Mouse (Mus musculus) ES-E14 (cell line): ENCODE measurements around the gene Pla2g6. TPM values are rescaled to one million over a fixed set of nuclear protein-coding genes. Genes with fewer than 3 reads are reported as not detected.
A peak's percentile ranks its signal among the peaks of the same experiment; 100 is the strongest.

Source experiments
- DNase-seq: peaks from one replicate; pipeline ENCODE4 v3.0.0-alpha.2; 2013; ENCODE audit warnings: low read depth, low spot score
- H3K27ac ChIP-seq: 2 replicates; pipeline ENCODE4 v1.5.1; 2012; ENCODE audit warnings: low read depth, mild to moderate bottlenecking, low read length, moderate library complexity, mixed read lengths; ENCODE audit not compliant: poor library complexity, insufficient read depth, severe bottlenecking
- H3K36me3 ChIP-seq: 2 replicates; pipeline ENCODE4 v1.6.1; 2012; ENCODE audit warnings: mild to moderate bottlenecking, low read length, moderate library complexity, mixed read lengths; ENCODE audit not compliant: control insufficient read depth, poor library complexity, insufficient read depth, severe bottlenecking
- H3K4me1 ChIP-seq, 2 experiments: fragments of 150-350 bp in 1 of 2; sonication (generic) in 1 of 2; 2 replicates each; pipeline ENCODE4 v1.6.1; 2012; ENCODE audit warnings: low read length in 2 of 2, mild to moderate bottlenecking in 1 of 2, mixed read lengths in 1 of 2; ENCODE audit not compliant: control insufficient read depth in 2 of 2, insufficient read depth in 2 of 2, poor library complexity in 1 of 2
- H3K4me3 ChIP-seq, 2 experiments: fragments of 150-350 bp in 1 of 2; sonication (generic) in 1 of 2; 2 replicates each; pipeline ENCODE4 v1.5.1; 2012; ENCODE audit warnings: low read length in 2 of 2, low read depth in 1 of 2, mild to moderate bottlenecking in 1 of 2, mixed read lengths in 1 of 2; ENCODE audit not compliant: insufficient read depth in 1 of 2, poor library complexity in 1 of 2, severe bottlenecking in 1 of 2
- H3K9ac ChIP-seq: 2 replicates; pipeline ENCODE4 v1.6.1; 2012; ENCODE audit warnings: low read depth, mild to moderate bottlenecking, low read length, mixed read lengths; ENCODE audit not compliant: poor library complexity, insufficient read depth, severe bottlenecking
- H3K9me3 ChIP-seq: fragments of 150-350 bp; sonication (generic); 2 replicates; pipeline ENCODE4 v1.6.1; 2012; ENCODE audit warnings: low read depth, mild to moderate bottlenecking, low read length; ENCODE audit not compliant: control insufficient read depth, insufficient read depth
- CHD2 ChIP-seq: IDR thresholded peaks from 2 replicates; pipeline ENCODE4 v1.6.1; 2014; ENCODE audit warnings: mild to moderate bottlenecking, low read depth, low read length, inconsistent platforms
- HCFC1 ChIP-seq: IDR thresholded peaks from 2 replicates; pipeline ENCODE4 v1.6.1; 2012; ENCODE audit warnings: low read length, inconsistent platforms, borderline replicate concordance; ENCODE audit not compliant: insufficient read depth
- MAFK ChIP-seq: IDR thresholded peaks from 2 replicates; pipeline ENCODE4 v1.6.1; 2014; ENCODE audit warnings: mild to moderate bottlenecking, low read depth, low read length, inconsistent platforms; ENCODE audit not compliant: insufficient read depth
- ZC3H11A ChIP-seq: IDR thresholded peaks from 2 replicates; pipeline ENCODE4 v1.6.1; 2012; ENCODE audit warnings: low read depth, mild to moderate bottlenecking, inconsistent platforms, low read length, borderline replicate concordance
- ZNF384 ChIP-seq: IDR thresholded peaks from 2 replicates; pipeline ENCODE4 v1.6.1; 2012; ENCODE audit warnings: low read depth, low read length, inconsistent platforms
- in situ Hi-C, 2 experiments: fragments of 600-800 bp; cut with MboI; formaldehyde crosslinking; loops; one replicate each; pipeline ENCODE4 v1.15.1; 2025; ENCODE audit warnings: low sequenced_read_pairs in 2 of 2, inconsistent platforms in 1 of 2; ENCODE audit not compliant: unreplicated experiment in 2 of 2
- total RNA-seq: library from RNA; depleted of rRNA; stranded (reverse); fragments of 300-350 nt; gene quantifications from 2 replicates; pipeline ENCODE4 v1.2.3, GENCODE M21; 2012

The Pla2g6 gene
- total RNA-seq, 1 experiment = 59.2 TPM

GRCm38 (mm10) chr15:79280209-79280608, 48.0 kb downstream of the Pla2g6 start:
- DNase-seq = peak; percentile 81
- Histone ChIP-seq H3K4me1 (peaks cover 0 to 13% of the 10 kb centered on the region in 2 experiments; a peak in 2 of 4 replicates), H3K36me3 (no peaks in the 10 kb centered on the region), H3K9ac (no peak overlapping the region), H3K27ac (no peak overlapping the region), H3K9me3 (no peaks in the 10 kb centered on the region), H3K4me3 (no peak overlapping the region)
- TF ChIP-seq ZNF384 (no peak), ZC3H11A (peak; percentile 63; the same call in 1 of the 2 replicates), HCFC1 (no peak), MAFK (no peak), CHD2 (0 out of 2 replicates have a peak, but pooled peaks have one; percentile 27)
- in situ Hi-C loops = no loop called here

GRCm38 (mm10) chr15:79277728-79278127, 50.5 kb downstream of the Pla2g6 start:
- no peak for DNase-seq
- in situ Hi-C loops = no loop called here
- H3K9me3 ChIP-seq = no peaks in the 10 kb centered on the region

GRCm38 (mm10) chr15:79273020-79273419, 55.2 kb downstream of the Pla2g6 start:
- no peak for TF ChIP-seq ZNF384
- TF ChIP-seq HCFC1 = no peak
- no peak for TF ChIP-seq MAFK
- no peak for TF ChIP-seq CHD2
- no peak for TF ChIP-seq ZC3H11A
- no peak overlapping the region for H3K4me3 ChIP-seq
- no peaks in the 10 kb centered on the region for H3K36me3 ChIP-seq
- DNase-seq = no peak
- no peaks in the 10 kb centered on the region for H3K9me3 ChIP-seq
- H3K4me1 ChIP-seq = peaks cover 0 to 2% of the 10 kb centered on the region in 2 experiments; a peak in 1 of 4 replicates
- H3K27ac ChIP-seq = no peak overlapping the region
- in situ Hi-C loops = no loop called here
- no peak overlapping the region for H3K9ac ChIP-seq

More at GRCm38 (mm10) chr15:79277728-79278127, 50.5 kb downstream of the Pla2g6 start:
- Histone ChIP-seq H3K4me1 (peaks cover 0 to 13% of the 10 kb centered on the region in 2 experiments; a peak in 2 of 4 replicates), H3K27ac (no peak overlapping the region), H3K9ac (no peak overlapping the region), H3K4me3 (no peak overlapping the region), H3K36me3 (no peaks in the 10 kb centered on the region)
- no peak for TF ChIP-seq MAFK
- TF ChIP-seq ZNF384 = no peak
- TF ChIP-seq HCFC1 = no peak
- no peak for TF ChIP-seq ZC3H11A
- no peak for TF ChIP-seq CHD2

- H3K9ac ChIP-seq = no peak overlapping the region
- DNase-seq = no peak
- no peaks in the 10 kb centered on the region for H3K36me3 ChIP-seq
- no peaks in the 10 kb centered on the region for H3K9me3 ChIP-seq
- H3K4me3 ChIP-seq = peak overlapping the region in 1 of 2 experiments; percentile 59; a peak in 2 of 4 replicates
- H3K27ac ChIP-seq = no peak overlapping the region
- in situ Hi-C loops = no loop called here
- H3K4me1 ChIP-seq = peaks cover 0 to 2% of the 10 kb centered on the region in 2 experiments; a peak in 1 of 4 replicates
- TF ChIP-seq CHD2 = no peak
- 0 out of 2 replicates have a peak, but pooled peaks have one; percentile 12 for TF ChIP-seq ZNF384
- TF ChIP-seq MAFK = no peak
- TF ChIP-seq ZC3H11A = peak; percentile 16; the same call in 1 of the 2 replicates
These were observed 57.0 kb downstream of the Pla2g6 start for GRCm38 (mm10) chr15:79271124-79271746.
